Mouse (Mus musculus) right cerebral cortex, postnatal 36 days (tissue): ENCODE results near the gene Fars2.
"Not testable (repeated sequence)": the region's sequence is repeated elsewhere in the genome, so short reads cannot be mapped to it uniquely, and the experiment has no call there.

Source experiments
- DNase-seq, 2 experiments: peaks; one replicate each; pipeline ENCODE4 v3.0.0; 2022; ENCODE audit warnings: low spot score in 2 of 2, mixed read lengths in 1 of 2

Gene Fars2

DNA sequence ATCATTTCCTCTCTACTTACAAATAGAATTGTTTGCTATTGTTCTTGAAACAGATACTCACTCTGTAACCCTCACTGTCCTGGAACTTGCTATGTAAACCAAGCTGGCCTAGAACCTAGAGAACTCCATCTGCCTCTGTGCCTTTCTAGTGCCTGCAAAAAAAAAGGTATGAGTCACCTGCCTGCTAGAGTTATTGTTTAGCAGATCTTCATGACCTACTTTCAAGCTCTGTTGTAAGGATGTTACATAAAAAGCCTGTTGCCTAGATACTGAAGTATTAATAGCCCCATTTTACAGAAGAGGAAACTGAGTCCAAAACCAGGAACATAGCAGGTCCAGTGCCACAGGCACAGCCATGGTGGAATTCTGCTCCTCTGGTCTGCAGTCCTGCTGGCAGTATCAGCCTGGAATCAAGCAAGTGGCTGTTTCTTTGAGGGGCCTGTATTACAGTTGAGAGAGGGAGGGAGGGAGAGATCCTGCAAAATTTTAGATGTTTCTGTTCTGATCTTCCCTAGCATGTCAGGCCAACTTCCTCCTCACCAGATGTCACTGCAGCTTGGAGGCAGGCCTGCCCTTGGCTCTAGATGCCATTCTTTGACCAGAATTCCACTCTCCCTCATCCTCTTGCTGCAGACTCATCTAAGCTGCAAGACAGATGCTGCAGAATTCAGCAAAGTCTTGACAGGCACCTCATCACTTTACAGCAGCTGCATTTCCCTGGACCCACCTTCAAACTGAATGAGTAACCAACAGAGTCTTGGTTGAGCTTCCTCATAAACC lies 250.7 kb downstream of the Fars2 start:
- DNase-seq = peak; percentile 29 to 60

DNA sequence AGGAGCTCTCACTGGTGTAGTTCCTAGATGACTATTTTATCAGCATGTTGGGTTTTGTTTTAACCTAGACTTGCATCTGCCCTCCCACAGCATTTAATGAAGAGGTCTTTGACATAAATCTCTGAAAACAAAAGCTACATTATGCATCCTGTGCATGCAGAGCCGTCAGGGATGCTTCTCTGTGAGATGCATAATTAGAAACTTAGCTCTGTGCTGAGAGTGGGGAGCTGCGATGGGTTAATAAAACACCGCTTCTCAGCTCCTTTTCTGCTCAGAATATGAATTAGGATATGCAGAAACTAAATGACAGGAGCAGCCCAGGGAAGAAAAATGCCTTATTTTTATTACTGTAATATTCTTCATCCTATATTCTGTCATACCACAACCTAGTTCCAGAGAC lies 251.6 kb downstream of the Fars2 start:
- DNase-seq = no peak

DNA sequence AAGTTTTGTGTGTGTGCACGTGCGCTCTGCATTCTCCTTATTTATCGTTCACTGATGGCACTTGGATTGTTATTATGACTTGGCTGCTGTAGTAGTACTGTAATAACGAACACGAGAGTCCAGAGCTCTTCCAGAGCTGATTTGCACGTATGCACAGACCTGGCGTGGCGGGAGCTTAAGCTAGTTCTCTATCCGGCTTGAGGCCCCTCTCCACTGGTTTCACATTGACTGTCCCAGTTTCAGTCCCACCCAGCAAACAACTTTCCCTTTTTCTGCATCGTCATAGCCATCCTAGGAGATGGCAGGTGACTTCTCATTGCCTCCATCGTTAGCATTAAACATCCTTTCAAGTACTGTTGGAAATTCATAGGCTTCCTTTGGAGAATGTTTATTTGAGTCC lies 252.2 kb downstream of the Fars2 start:
- DNase-seq = no peak

DNA sequence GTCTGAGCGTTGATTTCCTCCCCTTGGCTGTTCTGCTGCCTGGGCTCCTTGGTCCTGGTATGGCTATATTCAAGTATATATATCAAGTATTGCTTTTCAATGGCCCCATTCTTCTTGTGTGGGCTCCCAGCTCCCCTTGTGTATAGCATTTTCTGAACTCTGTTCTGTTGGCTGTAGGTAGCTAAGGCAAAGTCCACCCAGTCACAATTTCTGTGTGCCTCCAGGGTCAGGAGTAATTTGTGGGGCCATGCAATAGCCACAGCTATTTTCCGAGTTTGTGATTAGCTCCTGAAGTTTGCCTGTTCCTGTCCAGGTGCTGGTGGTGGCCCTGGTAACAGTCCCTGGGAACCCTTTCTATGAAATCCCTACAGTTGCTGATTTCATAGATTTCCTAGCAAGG lies 266.0 kb downstream of the Fars2 start:
- DNase-seq = no peak

DNA sequence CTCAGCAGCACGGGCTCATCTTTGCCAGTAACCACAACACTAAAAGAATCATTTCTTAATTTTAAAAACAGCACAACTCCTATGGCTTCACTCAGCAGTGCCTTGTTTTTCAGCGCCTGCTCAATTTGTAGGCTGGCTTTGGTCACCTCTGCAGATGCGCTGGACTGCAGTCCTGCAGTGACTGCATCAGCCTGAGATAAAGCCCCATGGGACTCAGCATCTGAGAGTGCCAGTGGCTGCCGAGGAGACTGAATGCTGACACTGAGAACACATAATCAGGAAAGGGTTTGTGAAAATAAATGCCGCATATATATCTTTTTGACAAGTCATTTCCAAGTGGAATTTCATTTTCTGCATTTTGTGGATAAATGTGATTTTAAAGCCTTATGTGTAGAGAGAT lies 268.9 kb downstream of the Fars2 start:
- no peak for DNase-seq

DNA sequence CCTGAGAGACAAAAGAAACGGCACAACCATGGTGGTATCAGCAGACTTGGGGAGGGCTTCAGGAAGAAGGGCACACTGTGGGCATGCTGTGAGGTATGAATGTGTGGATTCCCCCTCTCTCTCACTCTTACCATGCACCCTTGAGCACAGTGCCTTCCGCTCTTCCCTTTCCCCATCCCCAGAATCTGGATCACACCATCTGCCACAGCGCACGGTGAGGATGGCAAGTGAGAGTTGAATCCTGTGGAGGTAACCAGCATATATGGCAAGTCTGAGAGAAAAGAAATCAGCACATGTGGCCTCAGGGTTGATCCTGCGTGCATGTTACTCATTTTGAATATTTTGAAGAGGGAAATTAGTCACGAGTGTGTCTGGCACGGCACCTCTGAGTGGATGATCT lies 274.7 kb downstream of the Fars2 start:
- DNase-seq = no peak

DNA sequence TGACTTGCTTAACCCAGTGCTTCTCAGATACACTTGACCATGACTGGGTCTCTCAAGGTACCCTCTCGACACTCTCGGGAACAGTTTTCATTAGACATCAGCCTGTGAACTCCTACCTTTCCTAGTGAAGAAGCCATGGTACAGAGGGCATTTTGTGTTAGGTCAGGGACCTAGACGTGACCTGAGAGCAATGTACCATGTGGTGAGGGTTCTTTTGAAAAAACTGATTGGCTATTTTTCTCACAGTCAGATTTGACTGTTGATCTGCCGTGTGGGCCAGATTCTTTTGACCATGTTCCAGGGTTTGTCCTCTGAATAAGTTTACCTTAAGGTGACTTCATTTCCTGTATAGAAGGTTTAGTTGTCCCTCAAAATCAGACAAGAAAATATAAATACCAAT lies 275.5 kb downstream of the Fars2 start:
- DNase-seq = no peak

DNA sequence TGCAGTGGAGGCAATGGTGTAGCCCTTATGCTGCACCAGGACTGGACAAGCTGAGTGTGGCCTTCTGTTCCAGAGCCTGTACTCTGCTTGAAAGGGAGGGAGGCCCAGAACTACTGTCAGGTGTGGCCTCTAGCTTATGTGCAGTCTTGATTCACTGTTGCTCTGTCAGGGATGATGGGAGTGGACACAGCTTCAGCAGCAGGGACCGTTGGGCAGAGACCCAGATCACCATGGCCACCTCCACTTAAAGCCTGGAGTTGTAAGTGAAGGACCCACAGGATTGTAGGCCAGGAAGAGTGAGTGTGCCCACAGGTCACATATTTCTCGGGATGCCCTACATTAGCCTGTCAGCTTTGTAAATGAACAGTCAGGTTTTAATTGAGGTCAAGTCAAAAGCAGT lies 283.8 kb downstream of the Fars2 start:
- no peak for DNase-seq

DNA sequence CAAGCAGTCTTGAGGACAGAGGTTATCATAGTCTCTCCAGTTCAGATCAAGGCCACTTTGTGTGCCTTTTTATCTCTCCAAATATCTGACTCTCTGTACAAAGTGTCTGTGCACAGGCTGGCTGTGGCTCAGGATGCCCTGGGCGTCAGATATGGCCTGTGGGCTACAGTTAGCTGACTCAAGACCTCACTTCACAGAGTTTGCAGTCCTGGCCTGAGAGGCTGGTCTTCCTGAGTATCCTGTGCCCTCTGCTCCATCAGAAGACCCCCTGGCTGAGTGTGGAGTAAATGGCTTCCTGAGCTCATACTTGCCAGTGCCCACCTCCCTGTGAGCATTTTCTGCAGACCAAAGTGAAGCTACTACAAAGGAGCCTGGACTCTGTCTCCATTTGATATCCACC lies 296.1 kb downstream of the Fars2 start:
- DNase-seq = no peak

DNA sequence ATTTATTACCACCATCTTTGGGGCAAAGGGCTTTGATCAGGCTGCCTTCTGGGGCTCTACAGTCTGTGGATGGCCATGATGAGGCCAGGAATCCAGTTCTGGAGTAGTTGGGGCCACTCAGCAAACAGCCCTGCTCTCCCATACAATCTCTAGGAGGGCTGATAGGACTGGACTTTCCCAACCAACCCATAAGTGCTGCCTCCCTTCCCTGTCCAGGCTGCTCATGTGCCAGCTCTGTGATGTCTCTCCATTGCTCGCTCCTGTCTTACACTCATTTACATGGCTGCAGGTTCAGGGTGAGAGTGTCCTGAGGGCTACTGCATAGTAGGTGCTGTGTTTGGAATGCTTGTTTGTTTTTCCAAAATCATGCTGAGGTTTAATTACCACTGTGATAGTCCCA lies 298.0 kb downstream of the Fars2 start:
- DNase-seq = no peak

DNA sequence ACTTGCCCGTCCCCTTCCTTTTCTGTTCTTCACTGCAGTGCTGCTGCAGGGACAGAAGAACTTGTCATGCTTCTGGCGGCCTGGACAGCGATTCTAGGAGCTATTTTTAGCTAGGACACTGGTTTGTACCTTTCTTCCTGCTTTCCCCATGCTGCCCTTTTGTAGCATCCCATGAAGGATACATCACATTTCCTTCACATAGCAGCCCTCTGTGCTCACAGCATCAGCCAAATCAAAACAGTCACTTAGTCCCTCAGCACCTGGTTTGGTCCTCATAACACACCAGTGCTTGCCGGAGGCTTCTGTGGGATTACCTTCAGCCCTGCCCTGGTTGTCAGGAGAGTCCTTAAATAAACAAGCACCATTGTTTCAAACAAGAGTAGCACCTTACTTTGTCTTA lies 299.3 kb downstream of the Fars2 start:
- no peak for DNase-seq

DNA sequence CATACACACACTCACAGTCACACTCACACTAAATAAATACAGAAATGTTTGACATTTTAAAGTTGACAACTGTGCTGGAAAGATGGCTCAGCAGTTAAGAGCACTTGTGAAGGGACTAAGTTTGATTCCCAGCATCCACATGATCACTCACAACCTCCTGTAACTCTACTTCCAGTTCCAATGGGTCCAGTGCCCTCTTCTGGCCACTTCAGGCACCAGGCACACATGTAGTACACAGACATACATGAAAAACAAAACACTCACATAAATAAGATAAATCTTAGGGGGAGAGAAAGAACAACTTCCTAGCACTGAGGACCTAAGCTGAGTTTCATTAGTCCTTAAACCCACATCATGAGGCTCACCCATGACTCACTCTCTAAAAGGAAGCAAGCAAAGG lies 302.1 kb downstream of the Fars2 start:
- no peak for DNase-seq

DNA sequence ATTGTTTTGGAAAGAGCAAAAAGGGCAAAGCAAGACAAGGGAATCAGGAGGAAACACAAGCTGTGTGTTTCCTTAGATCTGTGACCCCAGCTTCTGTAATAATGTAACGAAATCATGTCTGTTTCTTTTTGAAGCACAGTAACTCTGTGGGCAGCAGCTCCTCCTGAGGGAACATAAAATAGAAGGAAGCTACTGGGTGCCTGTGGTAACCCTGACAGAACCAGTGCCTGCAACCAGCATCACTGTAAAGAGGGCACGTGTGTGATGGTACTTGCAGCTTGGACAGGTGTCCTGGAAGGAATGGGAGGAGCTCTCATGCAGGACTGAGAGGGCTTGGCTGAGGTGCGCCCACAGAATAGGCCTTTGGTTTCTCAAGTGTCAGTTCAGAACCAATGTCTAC lies 305.2 kb downstream of the Fars2 start:
- no peak for DNase-seq

DNA sequence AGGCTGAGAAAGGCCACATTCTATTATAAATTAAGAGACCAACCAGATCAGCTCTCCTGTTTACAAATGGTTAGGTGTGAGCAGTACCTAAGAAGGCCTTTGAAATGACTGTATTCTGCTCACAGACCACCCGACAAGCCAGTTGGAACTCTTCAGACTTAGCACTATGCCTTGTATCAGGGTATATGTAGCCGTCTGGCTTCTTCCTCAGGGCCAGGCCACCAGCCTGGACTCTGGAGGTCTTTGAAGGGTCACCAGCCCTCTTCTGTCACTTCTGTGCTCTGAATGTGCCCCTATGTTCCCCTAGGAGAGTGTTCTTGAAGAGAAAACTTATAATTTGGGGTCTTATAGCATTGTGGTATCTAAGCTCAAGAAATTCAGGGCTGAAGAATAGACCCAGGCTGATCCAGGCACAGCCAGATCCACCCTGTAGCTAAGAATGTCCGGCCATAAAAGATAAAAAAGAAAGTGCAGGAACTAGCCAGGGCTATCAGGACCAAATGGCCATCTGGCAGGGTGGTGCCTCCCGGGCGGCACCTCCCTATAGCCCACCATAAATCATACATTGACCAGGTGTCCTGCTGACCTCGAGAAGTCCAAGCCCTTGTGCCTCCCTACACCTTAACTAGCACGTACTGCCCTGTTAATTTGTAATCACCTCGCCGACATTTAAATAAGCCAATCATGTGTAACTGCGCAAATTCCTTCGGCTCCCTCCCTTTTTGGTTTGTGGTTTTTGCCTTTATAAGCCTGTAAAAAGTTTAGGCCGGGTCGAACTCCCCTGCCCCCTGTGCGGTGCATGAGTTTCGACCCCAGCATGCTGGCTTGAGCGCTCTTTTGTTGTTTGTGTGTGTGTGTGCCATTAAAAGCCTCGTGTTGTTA lies 308.9 kb downstream of the Fars2 start:
- not testable (repeated sequence) for DNase-seq

DNA sequence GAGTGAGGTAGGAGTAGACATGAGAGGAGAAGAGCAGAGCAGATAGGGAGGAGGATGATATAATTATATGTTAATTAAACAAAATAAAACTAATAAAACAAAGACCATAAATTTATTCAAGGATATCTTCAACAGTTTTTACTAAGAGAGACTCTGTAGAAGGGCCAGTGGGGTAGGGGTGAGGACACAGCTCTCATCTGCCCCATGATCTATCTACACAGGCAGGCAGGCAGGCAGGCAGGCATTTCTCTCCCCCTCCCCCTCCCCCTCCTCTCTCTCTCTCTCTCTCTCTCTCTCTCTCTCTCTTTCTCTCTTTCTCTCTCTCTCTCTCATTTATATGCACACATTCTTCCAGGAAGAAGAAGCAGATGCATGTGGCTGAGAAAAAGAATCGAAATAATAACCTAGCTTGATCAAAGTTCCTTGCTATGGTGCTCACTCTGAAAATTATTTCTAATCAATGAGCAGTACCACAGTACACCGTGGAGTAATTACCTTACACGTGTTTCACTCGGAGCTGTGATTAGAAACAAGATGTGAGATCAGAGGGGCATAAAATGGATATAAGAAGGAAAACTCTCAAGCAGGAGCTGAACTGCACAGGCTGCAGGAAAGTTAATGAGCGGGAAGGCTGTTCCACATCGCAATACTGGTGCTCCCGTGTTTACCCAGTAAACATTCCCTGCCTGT lies 312.4 kb downstream of the Fars2 start:
- DNase-seq = no peak

DNA sequence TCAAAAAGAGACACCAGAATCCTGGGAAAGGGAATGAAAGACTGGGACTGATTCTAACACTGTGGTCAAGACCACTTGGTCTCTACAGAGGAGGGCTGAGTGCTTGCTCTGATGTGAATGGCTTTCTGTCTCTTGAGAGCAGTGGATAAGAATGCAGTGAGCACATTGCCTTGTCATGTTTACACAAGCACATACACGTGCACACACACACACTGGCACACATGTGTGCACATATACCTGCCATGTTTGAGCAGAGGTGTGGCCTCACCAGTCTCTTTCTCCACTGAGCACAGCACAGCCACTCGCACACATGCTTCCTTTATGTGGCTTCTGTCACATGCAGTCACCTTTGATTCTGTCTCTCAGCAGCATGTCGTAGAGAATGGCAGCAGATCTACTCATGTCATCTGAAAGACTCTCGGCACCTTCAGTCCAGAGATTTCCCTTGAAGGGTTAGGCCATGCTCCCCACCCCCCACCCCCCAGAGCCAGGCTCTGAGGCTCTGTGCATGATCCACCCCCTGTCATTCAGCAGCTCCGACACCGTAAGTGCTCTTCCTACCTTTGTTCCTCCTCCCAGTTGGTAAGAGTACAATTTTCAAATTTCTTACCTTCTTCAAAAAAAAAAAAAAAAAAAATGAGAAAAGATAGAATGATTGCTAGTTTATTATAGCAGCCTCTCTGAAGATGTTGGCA lies 313.4 kb downstream of the Fars2 start:
- DNase-seq = no peak

DNA sequence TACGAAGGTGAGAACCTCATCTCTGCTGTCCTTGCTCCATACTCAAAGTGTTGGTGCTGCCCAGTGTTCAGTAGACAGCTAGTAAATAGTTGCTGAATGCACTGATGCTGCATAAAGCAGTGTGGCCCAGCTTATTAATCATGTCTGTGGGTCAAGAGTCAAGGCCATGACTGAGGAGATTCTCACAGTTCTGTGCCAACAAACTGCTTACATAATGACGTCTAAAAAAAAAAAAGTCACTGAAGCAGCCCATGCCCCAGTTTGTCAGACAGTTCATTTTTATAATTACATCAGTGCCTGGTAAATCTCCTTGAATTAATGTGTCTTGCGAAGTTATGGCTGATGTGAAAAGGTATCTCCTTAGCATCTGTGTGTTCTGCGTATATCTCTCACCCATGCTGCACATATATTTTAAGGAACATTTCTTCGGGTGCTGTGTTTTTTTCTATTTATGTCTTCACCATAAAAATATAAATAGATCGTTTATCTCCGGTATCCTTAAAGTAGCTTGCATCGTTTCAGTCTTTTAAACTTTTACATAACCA lies 314.8 kb downstream of the Fars2 start:
- DNase-seq = no peak

DNA sequence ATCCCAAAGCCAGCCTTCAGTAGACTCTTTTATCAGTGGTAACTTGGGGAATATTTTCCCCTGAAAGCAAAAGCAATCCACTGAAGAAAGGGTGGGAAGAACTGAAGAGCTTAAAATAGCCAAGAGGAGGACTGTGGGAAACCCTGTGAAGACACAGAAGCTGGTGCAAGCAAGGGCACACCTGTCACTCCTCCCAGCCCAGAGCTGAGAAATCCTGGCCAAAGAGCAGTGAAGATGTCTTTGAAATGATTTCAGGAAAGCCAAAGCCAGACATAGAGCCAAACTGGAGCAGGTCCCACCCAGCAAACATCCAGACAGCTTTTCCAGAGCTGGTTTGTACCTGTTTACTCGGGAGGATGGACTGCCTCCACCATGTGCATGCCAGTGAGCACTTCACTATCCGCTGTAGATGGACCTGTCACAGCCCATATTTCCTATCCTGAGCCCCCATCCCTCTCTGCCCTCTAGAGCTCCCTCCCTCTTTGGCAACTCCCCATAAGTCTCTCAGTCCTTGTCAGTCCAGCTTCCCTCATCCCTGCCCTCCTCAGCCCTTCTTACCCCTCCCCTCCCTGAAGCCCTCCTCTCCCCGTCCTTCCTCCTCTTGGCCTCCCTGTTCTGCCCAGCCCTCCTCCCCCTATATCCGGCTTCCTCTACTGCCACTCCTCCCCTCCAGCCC lies 327.7 kb downstream of the Fars2 start:
- no peak for DNase-seq

DNA sequence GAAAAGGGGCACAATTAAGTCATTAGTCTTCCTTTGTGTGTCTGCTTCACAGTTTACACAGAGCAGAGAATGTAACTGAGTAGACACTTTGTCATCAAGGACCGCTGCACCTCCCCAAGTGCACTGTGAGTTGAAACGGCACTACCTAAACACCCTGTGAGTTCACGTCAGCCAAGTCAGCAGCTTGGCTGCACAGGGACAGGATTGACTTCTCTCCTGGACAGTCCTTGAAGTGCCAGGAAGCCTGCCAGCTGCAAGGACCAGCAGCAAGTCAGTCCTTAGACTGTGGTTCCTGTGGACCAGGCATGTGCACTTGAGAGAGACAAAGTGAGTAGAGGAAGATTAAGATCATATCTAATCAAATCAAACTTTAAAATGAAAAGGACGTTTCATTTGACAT lies 330.7 kb downstream of the Fars2 start:
- no peak for DNase-seq

DNA sequence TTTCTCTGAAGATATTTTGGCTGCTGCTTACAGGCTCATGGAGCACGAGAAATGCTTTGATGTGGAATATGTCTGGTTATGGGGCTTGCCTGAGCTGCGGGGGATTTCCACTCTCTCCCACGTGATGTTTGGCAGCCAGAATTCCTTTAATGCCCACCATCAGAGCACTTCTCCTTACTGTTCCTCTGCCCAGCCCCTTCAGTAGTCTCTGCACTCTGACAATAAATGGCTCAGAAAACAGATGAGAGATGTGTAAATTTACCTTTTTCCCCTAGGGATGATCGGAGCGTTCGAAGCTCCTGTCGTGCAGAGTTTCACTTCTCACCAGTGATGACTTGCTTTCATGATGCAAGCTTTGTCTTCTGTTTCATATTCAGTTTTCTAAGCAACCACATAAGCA lies 331.4 kb downstream of the Fars2 start:
- no peak for DNase-seq

DNA sequence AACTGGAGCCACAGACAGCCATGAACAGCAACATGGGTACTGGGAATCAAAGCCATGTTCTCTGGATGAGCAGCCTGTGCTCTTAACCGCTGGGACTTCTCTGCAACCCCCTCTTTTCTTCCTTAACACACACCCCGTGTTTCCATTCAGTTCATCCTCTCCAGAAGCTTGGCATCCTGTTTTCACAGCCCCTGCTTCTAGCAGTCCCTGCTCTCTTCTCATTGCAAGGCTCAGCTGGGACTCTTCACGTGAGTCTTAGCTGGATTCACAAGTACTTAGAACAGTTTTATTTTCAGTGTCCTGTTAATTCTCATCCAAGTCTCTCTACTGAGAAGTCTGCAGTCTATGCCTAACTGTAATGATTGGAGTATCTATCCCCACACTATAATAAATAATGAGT lies 334.2 kb downstream of the Fars2 start:
- DNase-seq = no peak
